Mouse (Mus musculus): ENCODE data around the gene March5. TPM values are rescaled to one million over a fixed set of nuclear protein-coding genes. Genes with fewer than 3 reads are reported as not detected.

March5 gene
- total and polyA plus RNA-seq, 2 experiments from 2014 or later = 50.3 to 100 TPM

GRCm38 (mm10) chr19:37174716-37175435 lies 32.5 kb upstream of the March5 start:
- no peaks in the 10 kb centered on the region for H3K9me3 ChIP-seq (ENCODE audit: low read length)
- ATAC-seq (peak; percentile 61), DNase-seq (ENCODE audit: low spot score) (peak; percentile 82)
- peak overlapping the region; percentile 81 for H3K9ac ChIP-seq (replicated peaks; ENCODE audit: low read length)
- no peaks in the 10 kb centered on the region for H3K27me3 ChIP-seq (ENCODE audit: insufficient read depth, low read length)
- no peaks in the 10 kb centered on the region for H3K36me3 ChIP-seq (ENCODE audit: insufficient read depth, low read length)
- peak overlapping the region; percentile 91 for H3K27ac ChIP-seq
- peak overlapping the region; percentile 71 for H3K4me3 ChIP-seq (ENCODE audit: low read length)
- peak overlapping the region; percentile 96 for H3K4me2 ChIP-seq (ENCODE audit: low read depth, low read length)
- WGBS = under 1% methylated on average over 36 of the region's 36 CpGs
- peaks cover 4% of the 10 kb centered on the region for H3K4me1 ChIP-seq (ENCODE audit: insufficient read depth, low read length)
- no peak for TF ChIP-seq CTCF (IDR thresholded peaks at IDR 0.05; ENCODE audit: low read depth)

GRCm38 (mm10) chr19:37175436-37175805 lies 31.9 kb upstream of the March5 start:
- no peaks in the 10 kb centered on the region for H3K36me3 ChIP-seq (ENCODE audit: insufficient read depth, low read length)
- no peak for ATAC-seq
- peak overlapping the region; percentile 81 for H3K9ac ChIP-seq (replicated peaks; ENCODE audit: low read length)
- WGBS = 1% methylated on average over 12 of the region's 12 CpGs
- H3K27ac ChIP-seq = peak overlapping the region; percentile 91
- DNase-seq (ENCODE audit: low spot score) = no peak
- no peaks in the 10 kb centered on the region for H3K9me3 ChIP-seq (ENCODE audit: low read length)
- peak overlapping the region; percentile 96 for H3K4me2 ChIP-seq (ENCODE audit: low read depth, low read length)
- TF ChIP-seq CTCF (IDR thresholded peaks at IDR 0.05; ENCODE audit: low read depth) = no peak
- H3K27me3 ChIP-seq (ENCODE audit: insufficient read depth, low read length) = no peaks in the 10 kb centered on the region
- H3K4me1 ChIP-seq (ENCODE audit: insufficient read depth, low read length) = peaks cover 4% of the 10 kb centered on the region
- H3K4me3 ChIP-seq (ENCODE audit: low read length) = peak overlapping the region; percentile 71

GRCm38 (mm10) chr19:37175919-37176318 lies 31.4 kb upstream of the March5 start:
- TF ChIP-seq CTCF (IDR thresholded peaks at IDR 0.05; ENCODE audit: low read depth) = no peak
- Histone ChIP-seq H3K27ac (peak overlapping the region; percentile 91), H3K4me2 (ENCODE audit: low read depth, low read length) (peak overlapping the region; percentile 96), H3K4me1 (ENCODE audit: insufficient read depth, low read length) (peaks cover 4% of the 10 kb centered on the region), H3K27me3 (ENCODE audit: insufficient read depth, low read length) (no peaks in the 10 kb centered on the region), H3K9me3 (ENCODE audit: low read length) (no peaks in the 10 kb centered on the region), H3K36me3 (ENCODE audit: insufficient read depth, low read length) (no peaks in the 10 kb centered on the region), H3K9ac (replicated peaks; ENCODE audit: low read length) (peak overlapping the region; percentile 81), H3K4me3 (ENCODE audit: low read length) (peak overlapping the region; percentile 71)
- ATAC-seq (no peak), DNase-seq (ENCODE audit: low spot score) (peak; percentile 72)
- WGBS = 7% methylated on average over 6 of the region's 6 CpGs

- H3K36me3 ChIP-seq (ENCODE audit: insufficient read depth, low read length) = no peaks in the 10 kb centered on the region
- DNase-seq (ENCODE audit: low spot score) (no peak), ATAC-seq (no peak)
- peak overlapping the region; percentile 28; the same call in 1 of the 2 replicates for H3K9ac ChIP-seq (replicated peaks; ENCODE audit: low read length)
- no peaks in the 10 kb centered on the region for H3K9me3 ChIP-seq (ENCODE audit: low read length)
- H3K4me3 ChIP-seq (ENCODE audit: low read length) = peak overlapping the region; percentile 71
- H3K27ac ChIP-seq = no peak overlapping the region
- WGBS = 32% methylated on average over 4 of the region's 4 CpGs
- TF ChIP-seq CTCF (IDR thresholded peaks at IDR 0.05; ENCODE audit: low read depth) = no peak
- peak overlapping the region; percentile 96 for H3K4me2 ChIP-seq (ENCODE audit: low read depth, low read length)
- no peaks in the 10 kb centered on the region for H3K27me3 ChIP-seq (ENCODE audit: insufficient read depth, low read length)
- peaks cover 4% of the 10 kb centered on the region for H3K4me1 ChIP-seq (ENCODE audit: insufficient read depth, low read length)
These were observed 30.4 kb upstream of the March5 start for GRCm38 (mm10) chr19:37176879-37177462.

- peak overlapping the region; percentile 43 for H3K9ac ChIP-seq (replicated peaks; ENCODE audit: low read length)
- no peaks in the 10 kb centered on the region for H3K9me3 ChIP-seq (ENCODE audit: low read length)
- H3K4me2 ChIP-seq (ENCODE audit: low read depth, low read length) = peak overlapping the region; percentile 96
- H3K4me1 ChIP-seq (ENCODE audit: insufficient read depth, low read length) = no peaks in the 10 kb centered on the region; the same call in 1 of the 2 replicates
- peak overlapping the region; percentile 67 for H3K27ac ChIP-seq
- DNase-seq (ENCODE audit: low spot score) = peak; percentile 90
- 12% methylated on average over 17 of the region's 17 CpGs for WGBS
- no peaks in the 10 kb centered on the region for H3K27me3 ChIP-seq (ENCODE audit: insufficient read depth, low read length)
- peak overlapping the region; percentile 71 for H3K4me3 ChIP-seq (ENCODE audit: low read length)
- no peaks in the 10 kb centered on the region for H3K36me3 ChIP-seq (ENCODE audit: insufficient read depth, low read length)
- ATAC-seq = peak; percentile 88
- no peak for TF ChIP-seq CTCF (IDR thresholded peaks at IDR 0.05; ENCODE audit: low read depth)
These were observed 29.3 kb upstream of the March5 start for GRCm38 (mm10) chr19:37177819-37178708.

GRCm38 (mm10) chr19:37188366-37188948 lies 18.9 kb upstream of the March5 start:
- TF ChIP-seq CTCF (IDR thresholded peaks at IDR 0.05; ENCODE audit: low read depth) = no peak
- Histone ChIP-seq H3K4me1 (ENCODE audit: insufficient read depth, low read length) (no peaks in the 10 kb centered on the region), H3K27me3 (ENCODE audit: insufficient read depth, low read length) (no peaks in the 10 kb centered on the region), H3K4me3 (ENCODE audit: low read length) (no peak overlapping the region), H3K27ac (no peak overlapping the region), H3K9ac (replicated peaks; ENCODE audit: low read length) (no peak overlapping the region), H3K4me2 (ENCODE audit: low read depth, low read length) (no peak overlapping the region), H3K9me3 (ENCODE audit: low read length) (no peaks in the 10 kb centered on the region), H3K36me3 (ENCODE audit: insufficient read depth, low read length) (no peaks in the 10 kb centered on the region)
- ATAC-seq (no peak), DNase-seq (ENCODE audit: low spot score) (no peak)
- WGBS = 81% methylated on average over 4 of the region's 4 CpGs

All from hindbrain, postnatal 0 days (tissue).